Mouse (Mus musculus) kidney, adult 18-20 months (tissue): ENCODE data around the gene Antxrl.

Source experiments
- DNase-seq: peaks from one replicate; pipeline ENCODE4 v3.0.0; 2021

Antxrl gene

GRCm38 (mm10) chr14:34052516-34052915 lies at the start of gene Antxrl:
Gene Antxrl (plus strand): TSS chr14:34052707.
- no peak for DNase-seq

- no peak for DNase-seq
Measured at GRCm38 (mm10) chr14:34015063-34015462, 37.4 kb upstream of the Antxrl start, which contains the start of gene Gm30083. Gene Gm30083 (minus strand): TSS chr14:34015182.

DNA sequence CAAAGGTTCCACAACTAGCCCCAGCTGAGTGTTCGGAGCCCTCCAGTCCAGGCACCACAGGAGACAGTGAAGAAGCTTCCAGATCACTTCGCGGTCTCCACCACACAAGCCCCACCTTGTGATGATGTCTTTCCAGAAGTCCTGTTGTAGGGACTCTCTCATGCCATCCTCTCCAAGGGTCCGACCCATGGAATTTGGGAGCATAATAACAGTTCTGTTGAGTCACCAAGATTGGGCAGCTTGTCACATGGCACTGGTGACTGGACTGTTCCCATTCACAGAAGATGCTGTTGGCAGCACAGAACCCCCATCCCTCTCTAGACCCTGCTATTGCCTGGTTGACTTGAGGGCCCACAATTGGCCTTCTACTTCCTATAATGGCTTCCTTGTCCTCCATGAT lies 36.1 kb upstream of the Antxrl start, which contains the start of gene Gm5460:
Gm5460 (plus strand) TSS at position 378 of the 400 bp plus-strand sequence.
- no peak for DNase-seq

DNA sequence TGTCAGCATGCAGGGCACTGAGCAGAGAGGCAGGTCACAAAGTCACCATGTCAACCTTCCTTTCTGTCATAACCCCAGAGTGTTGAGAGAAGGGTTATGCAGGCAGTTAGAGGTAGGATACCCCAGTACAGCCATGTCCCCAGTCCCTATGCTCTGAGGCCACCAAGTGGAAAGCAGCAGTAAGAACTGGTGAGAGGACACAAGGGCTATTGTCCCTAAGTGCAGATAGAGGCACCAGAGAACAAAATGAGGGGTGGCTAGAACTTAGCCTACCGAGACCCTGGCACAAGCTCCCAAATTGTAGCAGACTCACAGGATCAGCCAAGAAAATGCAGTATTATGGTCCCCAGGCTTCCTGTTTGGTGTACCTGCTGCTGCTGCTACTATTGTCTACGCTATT lies 35.6 kb upstream of the Antxrl start:
- DNase-seq = no peak

- no peak for DNase-seq
Measured at GRCm38 (mm10) chr14:34026710-34027109, 25.8 kb upstream of the Antxrl start.

GRCm38 (mm10) chr14:34033841-34034610 lies 18.5 kb upstream of the Antxrl start:
- DNase-seq = no peak

DNA sequence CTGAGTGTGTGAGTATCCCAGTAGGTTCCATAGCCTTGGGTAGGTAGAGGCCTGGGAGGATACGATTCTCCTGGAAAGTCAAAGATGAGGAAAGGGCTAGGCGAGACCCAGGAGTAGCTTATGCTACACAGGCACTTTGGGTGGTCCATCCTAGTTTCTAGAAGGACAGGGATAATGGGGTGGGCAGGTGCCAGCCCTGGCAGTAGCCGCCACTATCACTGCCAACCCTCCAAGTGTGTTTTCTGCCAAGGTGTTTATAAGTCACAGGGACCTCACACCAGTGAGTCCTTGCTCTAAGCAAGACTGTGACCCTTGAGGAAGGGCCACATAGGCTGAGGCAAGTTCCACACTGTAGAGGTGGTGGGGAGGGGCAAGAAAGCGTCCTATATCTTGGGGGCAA lies 11.3 kb upstream of the Antxrl start:
- no peak for DNase-seq

GRCm38 (mm10) chr14:34043341-34043740 lies 9.2 kb upstream of the Antxrl start:
- no peak for DNase-seq

- DNase-seq = no peak
Measured at GRCm38 (mm10) chr14:34050101-34050779, 2.3 kb upstream of the Antxrl start.

- no peak for DNase-seq
Measured at GRCm38 (mm10) chr14:34071665-34072064, 19.2 kb downstream of the Antxrl start.

GRCm38 (mm10) chr14:34075346-34075745 lies 22.8 kb downstream of the Antxrl start:
- DNase-seq = no peak

GRCm38 (mm10) chr14:34077222-34077621 lies 24.7 kb downstream of the Antxrl start:
- no peak for DNase-seq

- no peak for DNase-seq
Measured at GRCm38 (mm10) chr14:34078293-34078692, 25.8 kb downstream of the Antxrl start.

DNA sequence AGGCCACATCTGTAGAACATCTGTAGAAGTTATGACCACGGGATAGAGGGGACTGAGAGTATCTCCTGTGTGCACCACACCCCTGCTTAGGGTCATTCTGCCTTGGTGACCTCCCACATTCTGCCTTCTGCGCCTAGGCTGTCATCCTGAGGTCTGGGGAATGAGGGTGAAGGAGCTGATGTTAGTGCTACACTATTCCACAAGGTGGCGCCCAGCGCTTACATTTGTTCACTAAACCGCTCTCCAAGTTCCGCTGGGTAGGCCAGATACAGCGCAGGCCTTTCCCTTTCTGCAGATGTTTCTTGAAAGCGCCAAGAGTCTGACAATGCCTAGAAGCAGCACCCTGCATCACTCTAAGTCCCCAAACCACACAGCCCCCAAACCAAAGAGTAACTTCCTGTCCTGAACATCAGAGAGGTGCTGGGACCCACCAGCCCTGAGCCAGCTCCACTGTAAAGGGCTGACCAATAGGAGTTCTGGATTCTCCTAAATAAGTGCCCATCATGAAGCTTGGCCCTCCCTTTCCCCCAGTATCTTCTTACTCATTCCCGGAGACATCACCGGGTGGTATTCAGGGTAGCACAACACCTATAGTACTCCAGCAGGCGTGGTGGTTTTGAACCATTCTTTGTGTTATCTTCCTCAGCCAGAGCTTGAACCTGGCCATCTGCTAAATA lies 28.0 kb downstream of the Antxrl start:
- DNase-seq = peak; percentile 60

- DNase-seq = no peak
Measured at GRCm38 (mm10) chr14:34085731-34086130, 33.2 kb downstream of the Antxrl start, which contains the start of gene Anxa8. Gene Anxa8 (plus strand): TSS chr14:34085981.

- DNase-seq = no peak
Measured at GRCm38 (mm10) chr14:34086806-34087205, 34.3 kb downstream of the Antxrl start.

- no peak for DNase-seq
Measured at GRCm38 (mm10) chr14:34087856-34088398, 35.4 kb downstream of the Antxrl start.

DNA sequence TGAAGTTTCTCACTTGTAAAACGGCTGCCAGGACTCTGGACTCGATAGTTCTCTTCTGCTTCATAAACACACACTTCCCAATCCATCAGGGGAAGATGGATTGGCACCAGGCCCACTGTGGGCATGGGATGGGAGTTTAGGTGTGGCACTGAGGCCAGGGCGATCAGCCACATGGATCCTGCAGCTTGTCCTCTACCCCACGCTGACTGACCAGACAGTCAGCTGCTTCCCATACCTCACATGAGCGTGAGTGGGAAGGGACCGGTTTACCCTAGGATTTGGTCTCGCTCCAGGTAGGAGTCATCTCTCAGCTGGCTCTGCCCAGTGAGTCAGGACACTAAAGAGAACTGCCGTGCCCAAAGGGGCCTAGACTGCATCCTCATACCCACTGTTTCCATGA lies 37.3 kb downstream of the Antxrl start:
- no peak for DNase-seq

- no peak for DNase-seq
Measured at GRCm38 (mm10) chr14:34091475-34091874, 39.0 kb downstream of the Antxrl start.

GRCm38 (mm10) chr14:34092856-34093255 lies 40.3 kb downstream of the Antxrl start:
- no peak for DNase-seq

GRCm38 (mm10) chr14:34096161-34096560 lies 43.7 kb downstream of the Antxrl start:
- DNase-seq = no peak

- no peak for DNase-seq
Measured at GRCm38 (mm10) chr14:34102601-34103000, 50.1 kb downstream of the Antxrl start, which contains the start of gene A630023A22Rik. Gene A630023A22Rik (minus strand): TSS chr14:34102754.

- DNase-seq = no peak
Measured at GRCm38 (mm10) chr14:34103855-34104254, 51.3 kb downstream of the Antxrl start.
